Mouse (Mus musculus) bone marrow, adult 2 months (tissue): ENCODE measurements around the gene Psma4.

Experiments used
- CTCF ChIP-seq: fragments of 200-500 bp; IDR thresholded peaks from 2 replicates; pipeline ENCODE4 v1.5.1; 2011; ENCODE audit warnings: low read length, control low read depth; ENCODE audit not compliant: control insufficient read depth, insufficient read depth
- POLR2A ChIP-seq: fragments of 200-500 bp; IDR thresholded peaks from 2 replicates; pipeline ENCODE4 v1.6.1; 2011; ENCODE audit warnings: low read depth, mild to moderate bottlenecking, control low read depth, low read length, borderline replicate concordance; ENCODE audit not compliant: control insufficient read depth

GRCm38 (mm10) chr9:54916401-54916800, 34.2 kb upstream of the Psma4 start:
- no peak for TF ChIP-seq CTCF
- no peak for TF ChIP-seq POLR2A
